Mouse (Mus musculus) kidney, postnatal 14 days (tissue): Measurements from ENCODE around the gene Epha3.

ENCODE experiments used
- DNase-seq: peaks from one replicate; pipeline ENCODE4 v3.0.0; 2022; ENCODE audit warnings: mixed read lengths

The Epha3 gene

DNA sequence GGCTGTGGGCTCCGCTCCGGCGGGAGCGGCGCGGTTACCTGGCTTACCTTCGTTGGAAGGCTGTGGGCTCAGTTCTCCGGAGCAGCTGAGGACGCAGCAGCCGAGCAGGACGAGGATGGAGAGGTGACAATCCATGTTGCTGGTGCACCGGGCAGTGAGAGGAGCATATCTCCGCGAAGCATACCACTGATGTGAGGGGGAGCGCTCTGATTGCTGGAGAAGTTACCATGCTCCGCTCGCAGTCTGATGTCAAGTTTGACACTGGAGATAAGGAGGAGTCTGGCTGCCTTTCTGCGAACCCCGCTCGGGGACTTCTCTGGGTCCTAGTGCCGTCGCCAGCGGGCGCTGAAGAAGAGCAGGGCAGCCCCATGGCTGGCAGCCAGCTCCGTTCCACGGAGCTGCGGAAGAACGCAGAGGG, at the start of gene Epha3:
TSS of gene Epha3 (minus strand) at position 263 of the 418 bp plus-strand sequence.
- DNase-seq: peak; percentile 80

DNA sequence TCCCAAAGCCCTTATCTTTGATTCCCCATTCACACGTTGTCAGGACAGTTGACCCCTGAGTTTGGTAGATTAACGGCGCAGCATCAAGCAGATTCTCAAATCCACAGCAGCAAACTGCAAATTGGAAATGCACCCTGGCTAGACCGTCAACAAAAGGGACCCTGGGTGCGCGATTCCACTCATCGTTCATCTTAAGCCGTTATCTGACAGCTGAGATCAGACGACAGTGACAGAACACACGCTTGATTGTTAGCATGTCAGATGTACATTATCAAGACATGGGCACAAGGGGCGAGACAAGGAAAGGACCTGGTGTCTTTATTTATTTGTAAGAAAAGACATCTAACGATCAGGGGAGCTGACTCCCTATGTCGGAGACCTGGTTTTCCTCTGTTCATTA, 39.5 kb upstream of the Epha3 start:
- no peak for DNase-seq

DNA sequence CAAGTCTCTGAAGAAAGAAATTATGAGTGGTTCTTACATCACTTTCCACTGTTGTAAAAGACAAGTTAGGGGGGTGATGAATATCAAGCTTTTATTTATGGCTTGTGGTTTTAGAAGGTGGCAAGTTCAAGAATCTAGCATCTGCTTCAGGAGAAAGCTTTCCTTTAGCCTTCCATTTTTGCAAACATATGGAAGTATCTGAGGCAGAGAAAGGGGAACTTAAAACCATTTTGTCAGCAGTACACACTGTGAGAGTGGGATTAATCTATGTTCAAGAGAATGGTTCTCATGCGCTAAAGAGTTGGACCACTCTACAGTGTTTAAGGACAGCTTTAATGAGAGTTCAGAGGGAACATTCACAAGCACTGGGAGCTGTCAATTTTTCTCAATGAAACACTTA, 17.2 kb upstream of the Epha3 start:
- DNase-seq: no peak

DNA sequence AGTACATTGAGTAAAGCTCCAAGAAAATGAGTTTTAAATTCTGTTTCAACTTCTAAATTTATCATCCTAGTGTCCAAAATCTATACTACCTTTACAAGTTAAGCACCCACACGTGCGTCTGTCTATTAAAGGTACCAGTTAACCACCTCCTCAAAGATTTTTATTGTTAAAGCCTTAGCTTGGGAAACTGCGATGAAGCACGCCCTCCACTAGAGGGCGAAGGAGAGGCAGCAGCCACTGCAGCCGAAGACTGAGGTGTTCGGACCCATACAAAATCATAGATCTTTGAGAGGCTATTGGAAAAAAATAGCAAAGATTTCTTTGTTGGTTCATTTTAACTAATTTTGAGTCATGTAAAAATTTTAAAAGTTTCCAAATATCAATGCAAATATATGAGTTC, 8.3 kb upstream of the Epha3 start:
- no peak for DNase-seq

GRCm38 (mm10) chr16:63864463-63864976, 545 bp upstream of the Epha3 start:
- DNase-seq: no peak

- DNase-seq: no peak
These were observed 794 bp downstream of the Epha3 start for GRCm38 (mm10) chr16:63863181-63863580.

GRCm38 (mm10) chr16:63857561-63857960, 6.4 kb downstream of the Epha3 start:
- DNase-seq: no peak

DNA sequence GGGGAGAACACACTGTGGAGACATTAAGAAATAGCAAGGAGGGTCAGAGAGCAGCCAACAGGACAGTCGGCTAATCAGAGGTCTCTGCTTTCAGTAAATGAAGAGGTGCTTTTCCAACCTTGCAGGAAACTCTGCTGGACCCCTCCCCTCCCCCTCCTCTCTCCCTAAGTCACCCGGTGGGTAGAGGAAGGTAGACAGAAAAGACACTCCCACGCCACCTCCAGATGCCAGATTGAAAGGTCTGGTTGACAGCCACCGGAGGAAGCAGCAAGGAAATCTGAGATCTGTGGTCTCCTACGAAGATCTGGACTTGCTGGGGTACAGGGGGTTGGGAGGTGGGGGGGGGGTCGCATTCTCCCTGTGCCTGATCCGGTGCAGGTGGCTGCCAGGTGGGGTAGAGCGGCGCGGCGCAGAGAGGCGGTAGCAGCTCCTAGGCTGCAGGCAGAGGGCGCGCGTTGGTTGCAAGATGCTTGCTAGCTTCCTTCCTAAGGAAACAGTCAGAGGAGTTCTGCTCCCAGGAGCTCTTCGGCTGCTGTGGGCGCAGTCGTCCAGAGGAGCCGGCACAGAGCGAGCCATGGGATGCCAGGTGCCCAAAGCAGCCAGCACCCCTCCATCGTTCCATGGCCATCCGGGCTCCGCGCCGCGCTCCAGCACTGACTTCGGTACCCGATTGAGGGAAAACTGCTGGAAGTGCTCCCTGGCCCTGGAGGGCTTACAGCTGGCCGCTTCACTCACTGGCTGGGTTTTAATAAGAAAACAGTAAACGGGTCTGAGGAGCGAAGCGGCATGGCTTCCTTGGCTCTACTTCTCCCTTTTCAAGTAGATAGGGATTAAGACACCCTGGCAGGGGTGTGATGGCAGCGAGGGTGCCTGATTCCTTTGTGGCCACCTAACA, 7.1 kb downstream of the Epha3 start:
- DNase-seq: peak; percentile 76

DNA sequence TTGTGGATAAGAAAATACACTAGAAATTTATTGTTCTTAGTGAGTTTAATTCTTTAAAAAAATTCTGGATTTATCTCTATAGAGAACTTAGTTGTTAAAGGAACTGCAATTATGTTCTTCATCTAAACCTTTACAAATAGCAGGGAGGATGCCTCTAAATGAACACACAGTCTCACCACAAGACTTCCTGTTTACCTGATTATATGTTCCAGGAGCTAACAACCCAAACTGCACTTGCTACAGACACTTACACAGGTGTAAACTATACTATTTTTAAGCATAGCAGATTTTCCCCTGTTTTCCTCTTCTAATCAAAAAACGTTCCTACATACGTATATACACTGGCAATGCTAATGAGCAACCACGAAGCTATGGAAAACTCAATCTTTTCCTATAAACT, 13.7 kb downstream of the Epha3 start:
- DNase-seq: no peak

DNA sequence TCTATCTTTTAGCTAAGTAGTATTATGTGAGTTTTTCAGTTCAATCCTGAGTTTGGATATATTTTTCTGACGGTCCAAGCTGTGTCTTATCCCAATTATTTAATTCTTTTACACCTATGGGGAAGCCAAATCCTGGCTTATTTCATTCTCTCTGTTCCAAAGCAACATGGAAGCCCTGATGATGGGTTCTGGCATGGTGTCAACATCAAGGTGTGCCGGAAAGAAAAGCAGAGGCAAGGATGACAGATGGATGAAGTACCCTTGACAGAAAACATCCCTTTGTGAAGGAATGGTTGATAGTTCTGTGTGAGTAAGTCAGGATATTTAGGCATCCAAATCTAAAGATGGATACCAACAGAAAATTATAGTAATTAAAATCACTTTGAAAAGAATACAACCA, 21.1 kb downstream of the Epha3 start:
- no peak for DNase-seq

DNA sequence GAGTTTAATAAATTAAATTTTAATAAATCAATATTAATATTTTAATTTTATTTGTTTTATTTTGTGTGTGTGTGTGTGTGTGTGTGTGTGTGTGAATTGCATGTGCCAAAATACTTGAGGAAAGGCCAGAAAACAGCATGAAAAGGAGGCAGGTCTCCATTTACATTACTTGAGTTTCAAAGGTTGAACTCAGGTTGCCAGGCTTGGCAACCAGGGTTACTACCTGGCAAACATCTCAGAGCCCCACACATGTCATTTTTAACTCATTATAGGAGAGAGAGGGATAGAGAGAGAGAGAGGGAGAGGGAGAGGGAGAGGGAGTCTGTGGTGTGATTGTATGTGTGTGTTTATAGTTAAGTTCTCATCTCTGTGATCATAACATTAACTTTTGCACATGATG, 26.5 kb downstream of the Epha3 start:
- DNase-seq: no peak

DNA sequence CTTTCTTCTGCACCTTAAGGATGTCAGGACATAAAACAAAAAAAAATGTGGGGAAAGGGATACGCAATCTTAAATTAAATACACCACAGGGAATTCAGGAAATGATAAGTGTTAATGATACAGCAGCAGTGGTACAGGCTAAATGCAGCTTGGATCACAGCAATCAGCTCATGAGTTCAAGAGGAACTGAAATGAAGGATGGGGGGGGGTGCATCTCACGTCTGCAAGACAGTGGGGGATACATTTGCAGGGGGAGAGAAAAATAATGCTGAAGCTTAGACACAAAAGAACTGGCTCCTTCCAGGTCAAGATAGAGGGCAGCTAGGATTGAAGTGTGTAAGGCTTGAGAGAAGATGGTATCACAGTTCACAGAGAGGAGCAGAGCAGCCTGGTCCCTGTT, 42.8 kb downstream of the Epha3 start:
- no peak for DNase-seq

GRCm38 (mm10) chr16:63817606-63818005, 46.4 kb downstream of the Epha3 start:
- DNase-seq: no peak

- no peak for DNase-seq
These were observed 47.3 kb downstream of the Epha3 start for GRCm38 (mm10) chr16:63816672-63817071.

GRCm38 (mm10) chr16:63809871-63810270, 54.1 kb downstream of the Epha3 start:
- DNase-seq: no peak

GRCm38 (mm10) chr16:63808991-63809390, 55.0 kb downstream of the Epha3 start:
- no peak for DNase-seq

DNA sequence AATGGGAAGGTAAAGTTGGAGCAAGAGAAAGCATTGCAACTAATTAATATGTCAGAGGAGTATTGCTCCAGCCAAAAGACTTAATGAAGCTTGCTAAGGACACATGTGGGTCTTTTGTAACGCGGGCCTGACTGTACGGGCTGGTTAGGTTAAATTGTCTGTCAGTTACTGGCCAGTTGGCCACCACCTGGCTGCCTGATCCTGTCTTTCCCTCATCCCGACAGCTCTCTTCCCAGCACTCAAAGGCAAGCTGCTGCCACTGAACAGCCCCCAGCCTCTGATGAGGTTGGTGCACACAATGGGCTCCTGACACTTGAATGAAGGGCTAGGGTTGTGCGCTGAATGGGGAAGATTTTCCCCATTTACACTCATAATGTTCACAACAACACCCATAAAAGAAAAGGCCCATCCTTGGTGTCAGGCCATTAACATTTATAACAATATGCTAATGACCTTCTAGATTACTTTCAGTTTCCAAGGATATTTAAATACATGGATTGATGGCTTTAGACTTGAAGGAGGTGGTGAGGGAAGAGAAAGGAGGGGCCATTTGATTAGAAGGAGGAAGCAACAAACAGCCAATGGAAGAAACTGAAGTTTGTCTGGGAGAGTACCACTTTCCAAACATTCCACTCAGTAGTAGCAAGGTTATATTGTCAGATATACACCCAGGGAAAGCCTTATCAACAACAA, 57.4 kb downstream of the Epha3 start:
- DNase-seq: no peak

DNA sequence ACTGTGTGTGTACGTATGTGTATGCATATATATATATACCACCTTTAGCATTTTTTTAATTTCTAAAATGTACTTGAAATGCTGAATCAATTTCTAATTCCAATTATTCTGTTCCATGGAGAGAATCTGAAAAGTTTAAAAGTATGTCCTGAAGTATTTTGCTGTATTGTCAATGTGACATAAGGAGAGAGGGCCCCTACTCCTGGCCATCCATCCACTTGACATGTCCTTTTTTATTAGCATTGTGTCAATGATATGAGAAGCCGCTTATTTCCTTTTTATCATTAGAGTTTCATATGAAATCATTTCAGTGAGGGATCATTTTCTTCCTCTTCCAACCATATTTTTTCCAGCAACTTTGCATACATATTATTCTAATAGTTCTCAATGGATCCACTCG, 58.0 kb downstream of the Epha3 start:
- no peak for DNase-seq

GRCm38 (mm10) chr16:63801436-63801835, 62.5 kb downstream of the Epha3 start:
- peak; percentile 3 for DNase-seq

GRCm38 (mm10) chr16:63798341-63798740, 65.6 kb downstream of the Epha3 start:
- DNase-seq: no peak

- DNase-seq: no peak
These were observed 69.7 kb downstream of the Epha3 start for GRCm38 (mm10) chr16:63794292-63794691.

DNA sequence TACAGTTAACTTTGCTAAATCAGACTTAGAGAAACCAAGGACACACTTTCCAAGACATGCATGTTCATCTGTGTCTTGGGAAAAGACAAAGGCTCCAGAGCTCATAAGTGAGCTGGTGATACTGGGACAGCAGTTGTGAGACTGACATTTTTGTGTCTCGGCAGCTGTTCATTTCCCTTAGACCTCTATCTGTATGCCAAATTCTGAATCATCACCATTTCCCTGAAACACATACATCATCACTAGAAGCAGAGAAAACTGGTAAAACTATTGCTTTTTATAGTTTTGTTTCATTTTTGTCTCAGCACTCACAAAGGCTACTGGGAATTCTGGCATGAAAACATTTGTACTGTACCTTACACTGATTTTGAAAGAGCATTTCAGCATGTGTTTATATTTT, 70.2 kb downstream of the Epha3 start:
- DNase-seq: no peak

GRCm38 (mm10) chr16:63792084-63792483, 71.9 kb downstream of the Epha3 start:
- no peak for DNase-seq

DNA sequence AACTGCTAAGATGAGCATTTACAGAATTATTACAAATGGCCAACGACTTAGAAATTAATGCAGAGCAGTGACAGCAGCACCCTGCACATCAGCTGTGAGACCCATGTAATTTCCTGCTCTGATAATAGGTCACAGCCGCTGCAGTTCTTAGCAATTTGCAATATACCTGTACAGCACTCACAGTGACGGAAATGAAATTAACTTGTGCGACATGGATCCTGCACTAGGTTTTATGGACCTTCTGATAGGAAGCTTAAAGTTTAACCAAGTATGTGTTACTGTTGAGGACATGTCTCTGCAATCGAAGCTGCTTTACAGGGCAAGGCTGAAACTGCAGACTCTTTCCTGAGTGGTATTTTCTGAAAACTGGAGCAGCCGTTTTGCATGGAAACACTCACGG, 80.4 kb downstream of the Epha3 start:
- no peak for DNase-seq
